ENCODE assay signal across 9 mouse cellular contexts in the genomic region with DNA sequence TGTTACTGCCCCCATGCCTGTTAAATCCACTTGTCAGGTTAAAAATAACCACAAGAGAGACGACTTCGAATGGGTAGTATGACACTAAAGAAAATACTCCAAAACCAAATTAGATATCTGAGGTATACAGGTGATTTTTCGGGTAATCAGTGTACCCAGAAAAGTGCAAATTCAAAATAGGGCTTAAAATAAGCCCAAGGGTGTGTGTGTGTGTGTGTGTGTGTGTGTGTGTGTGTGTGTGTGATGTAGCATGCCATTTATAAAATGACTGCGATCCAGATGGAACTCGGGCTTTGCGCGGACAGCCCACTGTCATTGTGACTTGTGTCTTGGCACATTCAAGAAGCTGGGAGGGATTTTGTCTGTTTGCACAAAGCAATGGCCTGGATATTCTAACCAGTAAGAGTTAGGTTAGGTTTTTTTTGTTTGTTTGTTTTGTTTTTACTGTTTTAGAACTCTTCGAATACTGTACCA. TPM values are rescaled to one million over a fixed set of nuclear protein-coding genes. Genes with fewer than 3 reads are reported as not detected.
DNase-seq lines count a peak whose midpoint lies in the region; ATAC-seq and TF ChIP-seq lines count a peak whose summit lies in the region.
"Had no signal": no experiment of that assay in that cellular context is flagged by ENCODE, and none has a peak within 500 bp of the region (broad histone marks: within the 10 kb centered on the region; RNA-seq: fewer than 3 reads in every experiment).

No protein-coding gene starts in this region.

- peak overlapping the region; percentile 87 for H3K9ac ChIP-seq in hindbrain, embryonic 12.5 days
- peak overlapping the region; percentile 82 for H3K9ac ChIP-seq in liver, embryonic 14.5 days (replicated peaks)

- H3K79me3 ChIP-seq in C2C12 (ENCODE audit: low read depth) = peaks cover 47% of the 10 kb centered on the region

- no peak for TF ChIP-seq CTCF in C2C12 (IDR thresholded peaks at IDR 0.05; ENCODE audit: control insufficient read depth, insufficient read depth, insufficient read length)
- no peak for TF ChIP-seq CTCF in liver, embryonic 14.5 days (IDR thresholded peaks at IDR 0.05; ENCODE audit: low read depth)

- ATAC-seq in hindbrain, embryonic 12.5 days (ENCODE audit: low FRiP score) = no peak
- no peak for ATAC-seq in liver, embryonic 14.5 days (ENCODE audit: insufficient read depth)

- H3ac ChIP-seq in C2C12 (ENCODE audit: control insufficient read depth, insufficient read length, low read depth) = peak overlapping the region; percentile 47

- H3K4me3 ChIP-seq in C2C12 (ENCODE audit: insufficient read depth, poor library complexity, severe bottlenecking) = peak overlapping the region; percentile 92
- H3K4me3 ChIP-seq in hindbrain, embryonic 12.5 days = peak overlapping the region; percentile 98
- H3K4me3 ChIP-seq in liver, embryonic 14.5 days (ENCODE audit: insufficient read depth in 1 of 2, low read depth in 2 of 2, low read length in 2 of 2) = peak overlapping the region; percentile 78 to 82

- peaks cover 5% of the 10 kb centered on the region for H3K36me3 ChIP-seq in C2C12 (ENCODE audit: control insufficient read depth, insufficient read depth)
- peaks cover 2% of the 10 kb centered on the region; the same call in 1 of the 2 replicates for H3K36me3 ChIP-seq in hindbrain, embryonic 12.5 days
- no peaks in the 10 kb centered on the region; the same call in 1 of the 2 replicates for H3K36me3 ChIP-seq in liver, embryonic 14.5 days (replicated peaks; ENCODE audit: control insufficient read depth, insufficient read depth, low read depth)

- 14% methylated on average over 8 of the region's 8 CpGs for WGBS in hindbrain, embryonic 12.5 days
- 5% methylated on average over 8 of the region's 8 CpGs for WGBS in liver, embryonic 14.5 days (ENCODE audit: insufficient replicate concordance)

- peaks cover 12% of the 10 kb centered on the region for H3K4me1 ChIP-seq in hindbrain, embryonic 12.5 days
- peaks cover 11 to 12% of the 10 kb centered on the region in 2 experiments for H3K4me1 ChIP-seq in liver, embryonic 14.5 days (replicated peaks; ENCODE audit: control insufficient read depth in 2 of 2, insufficient read depth in 2 of 2, low read length in 1 of 2)

- peak overlapping the region; percentile 81 for H3K4me2 ChIP-seq in hindbrain, embryonic 12.5 days (replicated peaks)
- H3K4me2 ChIP-seq in liver, embryonic 14.5 days (ENCODE audit: low read depth) = peak overlapping the region; percentile 81

- TF ChIP-seq EP300 in liver, embryonic 14.5 days (IDR thresholded peaks at IDR 0.05; ENCODE audit: low read depth) = no peak

- no peaks in the 10 kb centered on the region for H3K9me3 ChIP-seq in hindbrain, embryonic 12.5 days (replicated peaks)
- no peaks in the 10 kb centered on the region for H3K9me3 ChIP-seq in liver, embryonic 14.5 days (ENCODE audit: control insufficient read depth, low read length)

- peak overlapping the region; percentile 93 for H3K27ac ChIP-seq in hindbrain, embryonic 12.5 days
- peak overlapping the region; percentile 72 for H3K27ac ChIP-seq in liver, embryonic 14.5 days

- peaks cover 63% of the 10 kb centered on the region for H3K79me2 ChIP-seq in C2C12 (ENCODE audit: control insufficient read depth, insufficient read depth)

- DNase-seq in cerebellum, adult 18-20 months = peak; percentile 39 to 43
- no peak for DNase-seq in cerebellum, postnatal 4 days (ENCODE audit: low spot score in 2 of 2)
- DNase-seq in embryo, embryonic 11 days = peak; percentile 26
- DNase-seq in liver, embryonic 14.5 days (ENCODE audit: low read depth in 3 of 3, low spot score in 3 of 3) = no peak
- DNase-seq in retina, postnatal 1 day = peak; percentile 32
- DNase-seq in layer of hippocampus, adult 9-10 months (ENCODE audit: low spot score) = no peak

- no peaks in the 10 kb centered on the region for H3K27me3 ChIP-seq in C2C12 (ENCODE audit: control insufficient read depth, insufficient read depth, insufficient read length)
- H3K27me3 ChIP-seq in hindbrain, embryonic 12.5 days = no peaks in the 10 kb centered on the region
- no peaks in the 10 kb centered on the region for H3K27me3 ChIP-seq in liver, embryonic 14.5 days (ENCODE audit: control insufficient read depth, insufficient read depth, low read length)
- H3K27me3 ChIP-seq: Patski had no signal

TF ChIP-seq in C2C12, 6 proteins besides CTCF, POLR2A, EP300 and RAD21:
- TF ChIP-seq MYOD1 (IDR thresholded peaks at IDR 0.05; ENCODE audit: control insufficient read depth, insufficient read length, low read depth) (no peak), MYOG (IDR thresholded peaks at IDR 0.05; ENCODE audit: control insufficient read depth, extremely low read depth, insufficient read length) (no peak), FOSL1 (IDR thresholded peaks at IDR 0.05; ENCODE audit: insufficient read depth, low read length, poor library complexity, severe bottlenecking) (no peak)

RNA-seq across cellular contexts. Expression of a gene that starts 1.1 kb away (rescaled TPM):
- polyA plus RNA-seq in C2C12 (2012; fragmentation: generic; extraction: Trizol) = 25.2 TPM
- 86.0 and 86.9 TPM in 2 replicates for polyA plus RNA-seq in hindbrain, embryonic 12.5 days (2016; fragmentation: Nextera tagmentation; extraction: Ambion mirVana)
- 23.3 and 29.8 TPM in 2 replicates for polyA plus RNA-seq in liver, embryonic 14.5 days (2012; rRNA removed)
- 42.0 and 51.9 TPM in 2 replicates for polyA plus RNA-seq in liver, embryonic 14.5 days (2014; fragmentation: Nextera tagmentation; extraction: Ambion mirVana)

RNA-seq across cellular contexts. Expression of a gene that starts 23.4 kb away (rescaled TPM):
- polyA plus RNA-seq in C2C12 (2012; fragmentation: generic; extraction: Trizol) = 16.8 TPM
- polyA plus RNA-seq in hindbrain, embryonic 12.5 days (2016; fragmentation: Nextera tagmentation; extraction: Ambion mirVana) = 41.1 and 41.3 TPM in 2 replicates
- polyA plus RNA-seq in liver, embryonic 14.5 days (2012; rRNA removed) = 8.4 and 11.7 TPM in 2 replicates
- 7.4 and 9.2 TPM in 2 replicates for polyA plus RNA-seq in liver, embryonic 14.5 days (2014; fragmentation: Nextera tagmentation; extraction: Ambion mirVana)

RNA-seq across cellular contexts. Expression of a gene that starts 23.5 kb away (rescaled TPM):
- polyA plus RNA-seq in C2C12 (2012; fragmentation: generic; extraction: Trizol) = 44.4 TPM
- polyA plus RNA-seq in hindbrain, embryonic 12.5 days (2016; fragmentation: Nextera tagmentation; extraction: Ambion mirVana) = 54.7 and 56.2 TPM in 2 replicates
- 23.2 and 29.1 TPM in 2 replicates for polyA plus RNA-seq in liver, embryonic 14.5 days (2012; rRNA removed)
- 38.3 and 42.3 TPM in 2 replicates for polyA plus RNA-seq in liver, embryonic 14.5 days (2014; fragmentation: Nextera tagmentation; extraction: Ambion mirVana)

Comparison
In these comparisons a context has a peak if more than half of its experiments do, and no peak if none do; other contexts are left out.
1. DNase-seq: peak in cerebellum, adult 18-20 months (2 of 2), embryo, embryonic 11 days (single experiment) and retina, postnatal 1 day (single experiment); none in cerebellum, postnatal 4 days (0 of 2), liver, embryonic 14.5 days (0 of 3) and layer of hippocampus, adult 9-10 months (single experiment).
2. Peak in every context shown above with its lines, with median percentiles within 50 percentile points of each other: H3K4me3 ChIP-seq.